Mouse (Mus musculus) stomach, embryonic 16.5 days (tissue): ENCODE data around the gene Myom3. TPM values are rescaled to one million over a fixed set of nuclear protein-coding genes. Genes with fewer than 3 reads are reported as not detected.

ENCODE experiments used
- ATAC-seq: fragments of 200-750 bp; cut with Nextera tagmentation; 2 replicates; pipeline ENCODE4 v1.8.0; 2017; ENCODE audit warnings: moderate number of reproducible peaks, moderate TSS enrichment; ENCODE audit not compliant: insufficient read depth, low FRiP score
- H3K27ac ChIP-seq: fragments of 300-500 bp; sonication (generic); 2 replicates; pipeline ENCODE4 v1.5.1; 2014; ENCODE audit warnings: low read length
- H3K27me3 ChIP-seq: fragments of 300-500 bp; sonication (generic); 2 replicates; pipeline ENCODE4 v1.6.1; 2014; ENCODE audit warnings: low read length, control low read depth, mixed read lengths; ENCODE audit not compliant: control insufficient read depth, insufficient read depth
- H3K36me3 ChIP-seq: fragments of 300-500 bp; sonication (generic); 2 replicates; pipeline ENCODE4 v1.6.1; 2014; ENCODE audit warnings: low read length; ENCODE audit not compliant: control insufficient read depth, insufficient read depth
- H3K4me1 ChIP-seq: fragments of 300-500 bp; sonication (generic); 2 replicates; pipeline ENCODE4 v1.6.1; 2014; ENCODE audit warnings: low read length, control low read depth, mixed read lengths; ENCODE audit not compliant: control insufficient read depth, insufficient read depth
- H3K4me2 ChIP-seq: fragments of 300-500 bp; sonication (generic); 2 replicates; pipeline ENCODE4 v1.6.1; 2014; ENCODE audit warnings: low read depth, low read length, mixed read lengths
- H3K4me3 ChIP-seq: fragments of 300-500 bp; sonication (generic); replicated peaks from 2 replicates; pipeline ENCODE4 v1.5.1; 2014; ENCODE audit warnings: mild to moderate bottlenecking, low read length
- H3K9ac ChIP-seq: fragments of 300-500 bp; sonication (generic); 2 replicates; pipeline ENCODE4 v1.6.1; 2014; ENCODE audit warnings: low read length
- H3K9me3 ChIP-seq: fragments of 300-500 bp; sonication (generic); replicated peaks from 2 replicates; pipeline ENCODE4 v1.6.1; 2016; ENCODE audit warnings: low read length, control low read depth; ENCODE audit not compliant: control insufficient read depth
- WGBS: fragments of 180-500 bp; shearing (Covaris S2); extraction: QIAGEN DNeasy Blood & Tissue Kit; methylation state at CpG from one replicate; pipeline ENCODE4 v1.1.7; 2014; 5-methylcytosine and 5-hydroxymethylcytosine counted together
- polyA plus RNA-seq: library from polyadenylated mRNA; unstranded; fragments of >200 nt; fragmentation: Nextera tagmentation; extraction: Ambion mirVana; gene quantifications from 2 replicates; pipeline ENCODE4 v1.2.1, GENCODE M21; 2015

Gene Myom3
- polyA plus RNA-seq, 1 experiment from 2014 or later, result 3.6 TPM

DNA sequence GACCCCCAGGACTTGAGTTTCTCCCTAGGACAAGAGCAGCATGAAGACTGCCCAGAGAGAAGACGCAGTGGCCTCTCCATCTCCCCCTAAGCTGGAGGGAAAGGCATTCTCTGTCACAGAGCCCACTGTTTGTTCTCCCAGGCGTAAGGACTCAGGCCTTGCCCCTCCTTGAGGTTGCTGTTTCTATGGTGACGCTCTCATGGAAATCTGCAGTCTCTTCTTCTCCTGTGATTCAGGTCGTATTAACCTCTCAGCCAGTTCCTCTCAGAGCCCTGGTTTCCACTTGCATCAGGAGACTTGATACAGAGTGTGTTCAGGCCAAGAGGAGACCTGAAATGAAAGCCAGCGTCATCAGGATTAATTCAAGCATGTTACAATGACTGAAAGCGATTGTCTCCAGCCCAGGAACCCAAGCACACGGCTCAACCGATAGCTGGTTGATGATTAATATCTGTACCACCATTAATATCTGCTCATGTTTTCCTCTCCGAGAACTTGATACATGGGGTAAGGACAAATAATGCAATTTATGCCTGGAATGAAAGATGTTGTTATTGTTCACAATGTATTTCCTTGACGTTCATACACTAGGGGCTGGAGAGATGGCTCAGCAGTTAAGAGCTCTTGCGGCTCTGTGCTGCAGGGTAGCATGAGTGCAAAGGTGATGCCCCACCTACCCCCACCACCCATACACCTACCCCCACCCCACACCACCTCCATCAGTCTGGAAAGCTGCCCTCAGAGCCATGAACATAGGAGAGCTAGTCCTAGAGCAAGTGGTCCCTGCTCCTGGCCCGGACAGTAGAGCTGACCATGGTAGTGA, 74.0 kb downstream of the Myom3 start:
- ATAC-seq, result 0 out of 2 replicates have a peak, but pooled peaks have one; percentile 31

DNA sequence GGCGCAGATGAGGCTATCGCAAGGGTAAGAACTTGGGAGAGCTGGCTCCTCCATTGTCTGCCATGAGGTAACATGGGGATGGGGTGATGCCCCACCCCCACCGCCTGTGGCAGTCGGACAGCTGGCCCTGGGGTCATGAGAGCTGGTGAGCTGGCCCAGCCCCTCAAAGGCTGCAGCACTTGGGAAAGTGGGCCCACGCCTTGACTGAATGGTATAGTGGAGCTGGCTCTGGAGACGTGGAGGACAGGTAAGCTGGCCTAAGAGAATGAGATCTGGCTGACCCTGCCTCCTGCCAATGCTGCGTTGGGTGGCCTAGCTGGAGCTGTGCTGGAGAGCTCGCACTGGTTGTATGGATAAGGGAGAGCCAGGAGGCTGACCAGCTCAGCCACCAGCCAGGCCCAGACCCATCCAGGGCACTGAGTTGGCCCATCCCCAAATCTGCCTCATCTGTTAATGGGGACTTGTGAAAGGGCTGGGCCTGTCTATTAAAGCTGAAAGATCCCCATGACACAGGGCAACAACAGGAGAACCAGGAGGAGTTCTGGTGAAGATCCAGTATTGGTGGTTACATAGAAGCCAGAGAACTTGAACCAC, 74.7 kb downstream of the Myom3 start:
- ATAC-seq, result no peak
- Histone ChIP-seq H3K27ac (no peak overlapping the region), H3K4me2 (no peak overlapping the region), H3K27me3 (no peaks in the 10 kb centered on the region), H3K9me3 (no peaks in the 10 kb centered on the region), H3K36me3 (no peaks in the 10 kb centered on the region), H3K4me3 (no peak overlapping the region), H3K9ac (no peak overlapping the region), H3K4me1 (peaks cover 2% of the 10 kb centered on the region; the same call in 1 of the 2 replicates)
- 81% methylated on average over 8 of the region's 8 CpGs for WGBS

More for the DNA sequence above, 74.0 kb downstream of the Myom3 start:
- H3K27me3 ChIP-seq, result no peaks in the 10 kb centered on the region
- WGBS, result 45% methylated on average over 12 of the region's 12 CpGs
- no peak overlapping the region for H3K9ac ChIP-seq
- H3K36me3 ChIP-seq, result no peaks in the 10 kb centered on the region
- H3K27ac ChIP-seq, result no peak overlapping the region
- no peak overlapping the region for H3K4me2 ChIP-seq
- H3K9me3 ChIP-seq, result no peaks in the 10 kb centered on the region
- no peak overlapping the region for H3K4me3 ChIP-seq
- H3K4me1 ChIP-seq, result peaks cover 7% of the 10 kb centered on the region

GRCm38 (mm10) chr4:135838925-135839292, 79.4 kb downstream of the Myom3 start:
- Histone ChIP-seq H3K9me3 (no peaks in the 10 kb centered on the region), H3K4me2 (no peak overlapping the region), H3K9ac (no peak overlapping the region), H3K4me3 (no peak overlapping the region), H3K4me1 (no peaks in the 10 kb centered on the region), H3K36me3 (no peaks in the 10 kb centered on the region), H3K27ac (no peak overlapping the region), H3K27me3 (no peaks in the 10 kb centered on the region)
- ATAC-seq, result no peak
- WGBS, result 73% methylated on average over 3 of the region's 3 CpGs

DNA sequence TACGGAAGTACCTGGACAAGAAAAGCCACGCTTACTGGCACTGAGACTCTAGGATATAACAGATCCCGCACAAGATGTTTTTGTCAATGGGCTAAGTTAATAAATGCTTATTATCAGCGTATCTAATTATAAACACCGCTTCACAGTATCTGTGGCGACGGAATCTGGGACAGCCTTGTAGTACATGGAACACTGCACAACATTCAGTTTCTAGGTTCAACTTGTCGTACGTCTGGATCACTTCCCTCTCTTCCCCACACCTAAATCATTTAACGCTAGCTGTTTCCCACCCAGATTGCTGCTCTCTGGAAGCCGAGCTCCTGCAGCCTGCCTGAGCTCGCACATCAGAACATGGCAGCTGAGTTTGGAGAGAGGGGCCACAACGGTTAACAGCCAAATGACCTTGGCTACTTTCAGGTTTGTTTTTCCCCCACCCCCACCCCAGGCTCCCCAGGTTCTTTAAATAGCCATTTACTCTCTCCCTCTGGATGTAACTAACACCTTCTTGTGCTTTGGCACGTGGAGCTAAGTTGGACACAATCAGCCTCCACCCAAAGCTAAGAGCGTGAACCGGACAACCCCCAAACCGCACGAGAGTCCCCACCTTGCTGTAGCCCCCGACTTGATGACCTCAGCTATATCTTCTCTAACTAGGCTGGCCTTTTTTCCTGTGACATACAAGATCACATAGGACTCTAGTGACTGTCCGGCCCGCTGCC, 79.9 kb downstream of the Myom3 start:
- ATAC-seq, result no peak
- no peak overlapping the region for H3K27ac ChIP-seq
- no peaks in the 10 kb centered on the region for H3K4me1 ChIP-seq
- H3K9ac ChIP-seq, result no peak overlapping the region
- H3K4me2 ChIP-seq, result no peak overlapping the region
- no peaks in the 10 kb centered on the region for H3K27me3 ChIP-seq
- H3K9me3 ChIP-seq, result no peaks in the 10 kb centered on the region
- no peaks in the 10 kb centered on the region for H3K36me3 ChIP-seq
- no peak overlapping the region for H3K4me3 ChIP-seq
- 61% methylated on average over 21 of the region's 21 CpGs for WGBS

DNA sequence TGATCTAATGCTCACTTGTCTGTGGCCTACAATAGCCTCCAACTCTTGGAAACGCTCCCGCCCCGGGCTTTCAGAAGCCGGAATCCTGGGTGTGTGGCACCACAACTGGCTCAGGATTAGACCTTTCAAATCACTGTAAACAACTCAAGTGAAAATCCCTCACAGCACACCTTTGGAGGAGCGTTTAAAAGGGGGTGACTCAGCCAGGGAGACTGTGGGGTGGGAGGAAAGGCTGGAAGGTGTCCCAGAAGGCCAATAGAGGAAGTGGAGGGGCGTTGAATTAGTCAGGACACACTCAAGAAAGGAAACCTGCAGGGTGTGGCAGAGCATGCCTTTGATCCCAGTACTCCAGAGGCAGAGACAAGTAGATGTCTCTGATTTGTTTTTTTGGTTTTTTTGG, 84.9 kb downstream of the Myom3 start:
- H3K9me3 ChIP-seq, result 0 out of 2 replicates have a peak, but pooled peaks cover 5% of the 10 kb centered on the region
- H3K4me2 ChIP-seq, result no peak overlapping the region
- no peaks in the 10 kb centered on the region for H3K4me1 ChIP-seq
- H3K27me3 ChIP-seq, result no peaks in the 10 kb centered on the region
- H3K4me3 ChIP-seq, result no peak overlapping the region
- no peak for ATAC-seq
- no peaks in the 10 kb centered on the region for H3K36me3 ChIP-seq
- 72% methylated on average over 6 of the region's 6 CpGs for WGBS
- peak overlapping the region; percentile 53; the same call in 1 of the 2 replicates for H3K27ac ChIP-seq
- no peak overlapping the region for H3K9ac ChIP-seq

- H3K27me3 ChIP-seq, result no peaks in the 10 kb centered on the region
- no peak overlapping the region for H3K27ac ChIP-seq
- 54% methylated on average over 5 of the region's 5 CpGs for WGBS
- no peak for ATAC-seq
- H3K36me3 ChIP-seq, result no peaks in the 10 kb centered on the region
- 0 out of 2 replicates have a peak, but pooled peaks cover 5% of the 10 kb centered on the region for H3K9me3 ChIP-seq
- peak overlapping the region; percentile 50 for H3K9ac ChIP-seq
- H3K4me2 ChIP-seq, result no peak overlapping the region
- H3K4me1 ChIP-seq, result peaks cover 6% of the 10 kb centered on the region; the same call in 1 of the 2 replicates
- no peak overlapping the region for H3K4me3 ChIP-seq
Measured at GRCm38 (mm10) chr4:135847581-135847980, 88.1 kb downstream of the Myom3 start.

GRCm38 (mm10) chr4:135850411-135851095, 91.0 kb downstream of the Myom3 start:
- H3K4me3 ChIP-seq, result no peak overlapping the region
- no peaks in the 10 kb centered on the region for H3K27me3 ChIP-seq
- no peak overlapping the region for H3K4me2 ChIP-seq
- H3K36me3 ChIP-seq, result no peaks in the 10 kb centered on the region
- H3K27ac ChIP-seq, result no peak overlapping the region
- no peaks in the 10 kb centered on the region for H3K9me3 ChIP-seq
- H3K4me1 ChIP-seq, result peaks cover 9% of the 10 kb centered on the region; the same call in 1 of the 2 replicates
- peak overlapping the region; percentile 47 for H3K9ac ChIP-seq
- no peak for ATAC-seq
- 43% methylated on average over 13 of the region's 13 CpGs for WGBS

- Histone ChIP-seq H3K27me3 (no peaks in the 10 kb centered on the region), H3K9me3 (no peaks in the 10 kb centered on the region), H3K9ac (no peak overlapping the region), H3K4me2 (no peak overlapping the region), H3K4me1 (peaks cover 9% of the 10 kb centered on the region; the same call in 1 of the 2 replicates), H3K4me3 (no peak overlapping the region), H3K36me3 (no peaks in the 10 kb centered on the region), H3K27ac (no peak overlapping the region)
- no peak for ATAC-seq
- 82% methylated on average over 9 of the region's 9 CpGs for WGBS
Measured at GRCm38 (mm10) chr4:135851942-135852341, 92.4 kb downstream of the Myom3 start.
